Mouse (Mus musculus): ENCODE measurements around the gene Adgrv1. TPM values are rescaled to one million over a fixed set of nuclear protein-coding genes. Genes with fewer than 3 reads are reported as not detected.

The Adgrv1 gene
- polyA plus RNA-seq, 1 experiment from 2014 or later: 0.86 TPM

- WGBS: 56% methylated on average over 7 of the region's 7 CpGs
- no peak for ATAC-seq
- no peaks in the 10 kb centered on the region for H3K9me3 ChIP-seq (ENCODE audit: control insufficient read depth)
- no peak overlapping the region for H3K4me3 ChIP-seq (ENCODE audit: low read depth, low read length)
- H3K27ac ChIP-seq (ENCODE audit: low read depth, low read length): no peak overlapping the region
- H3K4me2 ChIP-seq (replicated peaks; ENCODE audit: low read depth): no peak overlapping the region
- no peak for TF ChIP-seq CTCF (IDR thresholded peaks at IDR 0.05; ENCODE audit: low read depth)
- no peaks in the 10 kb centered on the region for H3K4me1 ChIP-seq (replicated peaks; ENCODE audit: control insufficient read depth, insufficient read depth, low read length)
- H3K27me3 ChIP-seq (replicated peaks; ENCODE audit: control insufficient read depth, insufficient read depth, low read length): no peaks in the 10 kb centered on the region
- H3K36me3 ChIP-seq (ENCODE audit: control insufficient read depth, insufficient read depth): no peaks in the 10 kb centered on the region
- H3K9ac ChIP-seq (ENCODE audit: low read depth, low read length): no peak overlapping the region
These were observed 9.7 kb upstream of the Adgrv1 start for GRCm38 (mm10) chr13:81642491-81643149.

GRCm38 (mm10) chr13:81641289-81642045, 8.5 kb upstream of the Adgrv1 start:
- no peak for ATAC-seq
- no peak overlapping the region for H3K9ac ChIP-seq (ENCODE audit: low read depth, low read length)
- no peaks in the 10 kb centered on the region for H3K9me3 ChIP-seq (ENCODE audit: control insufficient read depth)
- H3K4me3 ChIP-seq (ENCODE audit: low read depth, low read length): no peak overlapping the region
- WGBS: 13% methylated on average over 8 of the region's 8 CpGs
- H3K36me3 ChIP-seq (ENCODE audit: control insufficient read depth, insufficient read depth): no peaks in the 10 kb centered on the region
- H3K27ac ChIP-seq (ENCODE audit: low read depth, low read length): no peak overlapping the region
- no peak overlapping the region for H3K4me2 ChIP-seq (replicated peaks; ENCODE audit: low read depth)
- peak; percentile 79 for TF ChIP-seq CTCF (IDR thresholded peaks at IDR 0.05; ENCODE audit: low read depth)
- no peaks in the 10 kb centered on the region for H3K4me1 ChIP-seq (replicated peaks; ENCODE audit: control insufficient read depth, insufficient read depth, low read length)
- no peaks in the 10 kb centered on the region for H3K27me3 ChIP-seq (replicated peaks; ENCODE audit: control insufficient read depth, insufficient read depth, low read length)

GRCm38 (mm10) chr13:81640881-81641280, 7.9 kb upstream of the Adgrv1 start:
- TF ChIP-seq CTCF (IDR thresholded peaks at IDR 0.05; ENCODE audit: low read depth): no peak
- no peak for ATAC-seq
- H3K9ac ChIP-seq (ENCODE audit: low read depth, low read length): no peak overlapping the region
- H3K4me3 ChIP-seq (ENCODE audit: low read depth, low read length): no peak overlapping the region
- H3K4me2 ChIP-seq (replicated peaks; ENCODE audit: low read depth): no peak overlapping the region
- no peaks in the 10 kb centered on the region for H3K27me3 ChIP-seq (replicated peaks; ENCODE audit: control insufficient read depth, insufficient read depth, low read length)
- no peak overlapping the region for H3K27ac ChIP-seq (ENCODE audit: low read depth, low read length)
- H3K36me3 ChIP-seq (ENCODE audit: control insufficient read depth, insufficient read depth): no peaks in the 10 kb centered on the region
- WGBS: 22% methylated on average over 6 of the region's 6 CpGs
- no peaks in the 10 kb centered on the region for H3K4me1 ChIP-seq (replicated peaks; ENCODE audit: control insufficient read depth, insufficient read depth, low read length)
- H3K9me3 ChIP-seq (ENCODE audit: control insufficient read depth): no peaks in the 10 kb centered on the region

GRCm38 (mm10) chr13:81639624-81640023, 6.7 kb upstream of the Adgrv1 start:
- Histone ChIP-seq H3K9ac (ENCODE audit: low read depth, low read length) (no peak overlapping the region), H3K27ac (ENCODE audit: low read depth, low read length) (no peak overlapping the region), H3K4me3 (ENCODE audit: low read depth, low read length) (no peak overlapping the region), H3K27me3 (replicated peaks; ENCODE audit: control insufficient read depth, insufficient read depth, low read length) (no peaks in the 10 kb centered on the region), H3K36me3 (ENCODE audit: control insufficient read depth, insufficient read depth) (no peaks in the 10 kb centered on the region), H3K4me2 (replicated peaks; ENCODE audit: low read depth) (no peak overlapping the region), H3K9me3 (ENCODE audit: control insufficient read depth) (no peaks in the 10 kb centered on the region), H3K4me1 (replicated peaks; ENCODE audit: control insufficient read depth, insufficient read depth, low read length) (no peaks in the 10 kb centered on the region)
- no peak for TF ChIP-seq CTCF (IDR thresholded peaks at IDR 0.05; ENCODE audit: low read depth)
- no peak for ATAC-seq
- WGBS: 55% methylated on average over 4 of the region's 4 CpGs

- no peak overlapping the region for H3K9ac ChIP-seq (ENCODE audit: low read depth, low read length)
- no peak for ATAC-seq
- TF ChIP-seq CTCF (IDR thresholded peaks at IDR 0.05; ENCODE audit: low read depth): no peak
- 78% methylated on average over 5 of the region's 5 CpGs for WGBS
- peaks cover 15% of the 10 kb centered on the region for H3K27me3 ChIP-seq (replicated peaks; ENCODE audit: control insufficient read depth, insufficient read depth, low read length)
- no peaks in the 10 kb centered on the region for H3K9me3 ChIP-seq (ENCODE audit: control insufficient read depth)
- no peaks in the 10 kb centered on the region for H3K4me1 ChIP-seq (replicated peaks; ENCODE audit: control insufficient read depth, insufficient read depth, low read length)
- no peak overlapping the region for H3K4me3 ChIP-seq (ENCODE audit: low read depth, low read length)
- no peaks in the 10 kb centered on the region for H3K36me3 ChIP-seq (ENCODE audit: control insufficient read depth, insufficient read depth)
- no peak overlapping the region for H3K27ac ChIP-seq (ENCODE audit: low read depth, low read length)
- no peak overlapping the region for H3K4me2 ChIP-seq (replicated peaks; ENCODE audit: low read depth)
These were observed 2.4 kb downstream of the Adgrv1 start for GRCm38 (mm10) chr13:81630566-81630965.

- no peaks in the 10 kb centered on the region for H3K4me1 ChIP-seq (replicated peaks; ENCODE audit: control insufficient read depth, insufficient read depth, low read length)
- 79% methylated on average over 3 of the region's 3 CpGs for WGBS
These were observed 3.6 kb downstream of the Adgrv1 start for GRCm38 (mm10) chr13:81629395-81629794.

More at GRCm38 (mm10) chr13:81629395-81629794, 3.6 kb downstream of the Adgrv1 start:
- Histone ChIP-seq H3K4me3 (ENCODE audit: low read depth, low read length) (no peak overlapping the region), H3K36me3 (ENCODE audit: control insufficient read depth, insufficient read depth) (no peaks in the 10 kb centered on the region), H3K9ac (ENCODE audit: low read depth, low read length) (no peak overlapping the region), H3K4me2 (replicated peaks; ENCODE audit: low read depth) (no peak overlapping the region), H3K9me3 (ENCODE audit: control insufficient read depth) (no peaks in the 10 kb centered on the region), H3K27me3 (replicated peaks; ENCODE audit: control insufficient read depth, insufficient read depth, low read length) (peaks cover 13% of the 10 kb centered on the region), H3K27ac (ENCODE audit: low read depth, low read length) (no peak overlapping the region)
- no peak for ATAC-seq
- no peak for TF ChIP-seq CTCF (IDR thresholded peaks at IDR 0.05; ENCODE audit: low read depth)
